Mouse (Mus musculus) retina, adult 2 months (tissue): Measurements from ENCODE around the gene Batf.
"Not testable (repeated sequence)": the region's sequence is repeated elsewhere in the genome, so short reads cannot be mapped to it uniquely, and the experiment has no call there.

ENCODE experiments used
- DNase-seq: peaks from one replicate; pipeline ENCODE4 v3.0.0-alpha.2; 2012; ENCODE audit warnings: low read depth, low spot score

Batf gene

GRCm38 (mm10) chr12:85686466-85687216, at the start of gene Batf:
Gene Batf, plus strand, starts transcription at chr12:85686669.
- DNase-seq = no peak

GRCm38 (mm10) chr12:85637932-85638331, 48.5 kb upstream of the Batf start:
- DNase-seq = no peak

- DNase-seq = no peak
Measured at GRCm38 (mm10) chr12:85638541-85639325, 47.7 kb upstream of the Batf start.

- DNase-seq = no peak
Measured at GRCm38 (mm10) chr12:85639326-85640008, 47.0 kb upstream of the Batf start.

GRCm38 (mm10) chr12:85640852-85641563, 45.5 kb upstream of the Batf start:
- DNase-seq = no peak

- no peak for DNase-seq
Measured at GRCm38 (mm10) chr12:85641564-85641931, 44.9 kb upstream of the Batf start.

- DNase-seq = no peak
Measured at GRCm38 (mm10) chr12:85643735-85644134, 42.7 kb upstream of the Batf start.

DNA sequence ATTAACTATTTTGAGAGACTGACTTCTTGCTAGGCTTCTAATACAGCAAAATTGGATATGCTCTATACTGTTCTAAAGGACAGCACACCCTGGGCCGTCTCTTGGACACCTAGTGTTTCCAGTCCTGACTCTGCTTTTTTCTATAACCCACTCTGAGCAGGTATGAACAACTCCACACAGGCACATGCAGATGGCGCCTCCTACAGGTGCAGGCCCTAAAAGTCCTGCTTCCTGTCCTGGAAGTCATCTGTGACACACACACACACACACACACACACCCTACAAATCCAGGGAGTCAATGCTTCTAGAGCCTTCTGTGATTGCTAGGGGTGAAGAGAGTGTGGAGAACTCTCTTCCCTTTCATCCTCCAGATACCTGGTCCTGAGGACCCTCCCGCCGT, 40.8 kb upstream of the Batf start:
- DNase-seq = no peak

DNA sequence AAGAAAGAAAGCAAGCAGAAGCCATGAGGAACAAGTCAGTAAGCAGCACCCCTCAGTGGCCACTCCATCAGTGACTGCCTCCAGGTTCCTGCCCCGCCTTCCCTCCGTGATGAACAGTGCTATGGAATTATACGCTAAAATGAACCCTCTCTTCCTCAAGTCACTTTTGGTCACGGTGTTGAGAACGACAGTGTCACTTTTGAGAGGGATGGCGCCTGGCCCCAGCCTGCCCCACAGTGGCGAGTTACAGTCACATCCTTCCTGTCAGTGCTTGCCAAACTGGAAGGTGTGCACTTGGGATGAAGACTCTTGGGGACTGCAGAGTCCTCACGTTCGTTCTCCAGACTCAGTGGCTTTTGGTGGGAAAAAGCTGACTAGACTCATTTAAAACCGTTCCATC, 39.1 kb upstream of the Batf start:
- DNase-seq = no peak

GRCm38 (mm10) chr12:85647955-85648354, 38.5 kb upstream of the Batf start:
- DNase-seq = no peak

DNA sequence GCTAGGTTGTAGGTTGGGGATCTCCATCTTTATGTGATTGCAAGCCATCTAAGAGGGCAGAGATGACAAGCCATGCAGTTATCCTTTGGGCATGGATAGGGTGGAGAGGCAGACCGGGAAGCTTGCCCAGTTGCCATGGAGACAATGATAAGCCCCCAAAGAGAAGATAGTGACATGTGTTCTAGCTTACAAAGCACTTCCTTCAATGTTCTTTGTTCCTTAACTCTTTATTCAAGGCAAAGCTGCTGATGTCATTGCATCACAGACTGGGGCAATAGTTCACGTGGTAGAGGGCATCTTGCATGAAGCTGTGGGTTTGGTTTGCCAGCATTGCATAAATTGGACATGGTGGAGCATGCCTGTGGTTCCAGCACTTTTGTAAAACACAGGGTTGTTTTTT, 27.1 kb upstream of the Batf start:
- no peak for DNase-seq

DNA sequence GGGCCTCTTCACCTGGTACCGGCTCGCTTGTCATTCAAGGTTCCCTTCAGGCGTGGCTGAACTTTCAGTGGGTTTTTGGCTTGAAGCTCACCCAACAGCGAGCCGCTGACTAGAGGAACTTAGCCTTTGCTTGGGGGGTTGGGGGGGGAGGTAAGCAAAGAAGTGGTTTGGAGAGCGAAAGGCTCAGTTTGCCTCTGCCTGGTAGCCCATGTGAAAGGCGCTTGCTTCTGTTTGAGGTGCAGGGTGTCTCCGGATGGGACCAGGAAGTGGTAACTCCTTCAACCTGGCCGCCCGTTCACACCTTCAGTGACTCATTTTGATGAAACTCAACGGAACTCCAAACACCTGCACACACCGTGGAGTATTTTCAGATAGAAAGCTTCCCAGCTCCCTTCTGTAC, 25.6 kb upstream of the Batf start:
- no peak for DNase-seq

DNA sequence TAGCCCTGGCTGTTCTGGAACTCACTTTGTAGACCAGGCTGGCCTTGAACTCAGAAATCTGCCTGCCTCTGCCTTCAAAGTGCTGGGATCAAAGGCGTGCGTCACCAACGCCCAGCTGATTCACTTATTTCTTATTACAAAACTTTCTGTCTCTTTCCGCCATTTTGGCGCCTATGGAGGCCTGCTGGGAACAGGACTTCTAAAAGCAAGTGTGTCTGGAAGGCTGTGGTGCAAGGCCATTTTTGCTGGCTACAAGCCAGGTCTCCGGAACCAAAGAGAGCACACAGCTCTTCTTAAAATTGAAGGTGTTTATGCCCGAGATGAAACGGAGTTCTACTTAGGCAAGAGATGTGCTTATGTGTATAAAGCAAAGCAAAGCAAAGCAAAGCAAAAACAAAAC, 24.2 kb upstream of the Batf start:
- not testable (repeated sequence) for DNase-seq

GRCm38 (mm10) chr12:85662896-85663295, 23.6 kb upstream of the Batf start:
- DNase-seq = peak; percentile 47

- DNase-seq = no peak
Measured at GRCm38 (mm10) chr12:85666112-85666511, 20.4 kb upstream of the Batf start.

GRCm38 (mm10) chr12:85667071-85667470, 19.4 kb upstream of the Batf start:
- no peak for DNase-seq

DNA sequence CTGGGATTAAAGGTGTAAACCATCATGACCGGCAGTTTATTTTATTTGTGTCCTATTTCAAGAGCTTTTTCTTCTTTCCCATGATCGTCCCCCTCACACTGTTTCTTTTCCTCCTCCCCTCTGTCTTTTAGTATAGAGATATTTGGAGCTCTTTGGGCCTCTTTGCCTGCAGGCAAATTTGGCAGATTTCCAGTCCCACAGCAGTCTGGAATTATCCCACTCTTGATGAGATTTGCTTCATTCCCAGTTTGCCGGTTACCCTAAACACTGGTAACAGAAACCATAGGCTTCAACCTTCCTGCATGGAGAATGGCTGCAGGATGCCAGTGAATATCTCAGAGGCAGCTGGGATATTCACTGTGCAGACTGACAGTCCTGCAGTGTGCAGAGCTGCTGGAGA, 17.8 kb upstream of the Batf start:
- no peak for DNase-seq

GRCm38 (mm10) chr12:85670080-85670479, 16.4 kb upstream of the Batf start:
- DNase-seq = no peak

GRCm38 (mm10) chr12:85673914-85674313, 12.6 kb upstream of the Batf start:
- no peak for DNase-seq

DNA sequence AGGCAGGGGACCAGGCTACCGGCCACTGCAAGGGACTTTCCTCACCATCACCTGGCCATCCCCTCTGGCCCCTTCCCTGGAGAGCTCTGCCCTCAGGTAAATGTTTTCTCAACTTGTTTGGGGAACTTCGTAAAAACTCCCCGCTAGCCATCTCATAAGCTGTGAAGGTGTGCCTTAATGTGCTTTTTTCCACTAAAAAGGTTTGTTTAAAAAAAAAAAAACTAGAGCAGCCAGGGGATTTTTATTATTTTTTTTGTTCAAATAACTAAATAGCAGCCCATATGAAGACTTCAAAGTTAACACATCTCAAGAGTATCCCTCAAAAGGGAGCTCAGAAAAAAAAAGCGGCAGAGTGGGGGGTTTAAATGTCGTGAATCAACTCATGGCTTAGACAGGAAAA, 7.4 kb upstream of the Batf start:
- no peak for DNase-seq

- no peak for DNase-seq
Measured at GRCm38 (mm10) chr12:85679808-85680207, 6.7 kb upstream of the Batf start.

DNA sequence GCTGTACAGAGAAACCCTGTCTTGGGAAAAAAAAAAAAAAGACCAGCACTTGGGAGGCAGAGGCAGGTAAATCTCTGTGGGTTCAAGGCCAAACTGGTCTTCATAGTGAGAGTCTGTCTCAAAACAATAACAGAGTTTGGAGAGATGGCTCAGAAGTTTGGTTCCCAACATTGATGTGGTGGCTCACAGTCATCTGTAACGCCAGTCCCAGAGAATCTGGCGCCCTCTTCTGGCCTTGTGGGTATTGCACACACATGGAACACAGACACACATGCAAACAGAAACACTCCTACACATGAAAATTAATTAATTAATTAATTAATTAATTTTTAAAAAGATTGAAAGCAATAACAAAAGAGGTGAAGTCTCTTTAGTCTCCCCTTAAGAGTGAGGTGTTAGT, 4.1 kb upstream of the Batf start:
- no peak for DNase-seq
